Mouse (Mus musculus): ENCODE results near the gene Cd207. TPM values are rescaled to one million over a fixed set of nuclear protein-coding genes. Genes with fewer than 3 reads are reported as not detected.

The Cd207 gene
- not detected in 2 replicates for polyA plus RNA-seq (2015; fragmentation: Nextera tagmentation; extraction: Ambion mirVana)

DNA sequence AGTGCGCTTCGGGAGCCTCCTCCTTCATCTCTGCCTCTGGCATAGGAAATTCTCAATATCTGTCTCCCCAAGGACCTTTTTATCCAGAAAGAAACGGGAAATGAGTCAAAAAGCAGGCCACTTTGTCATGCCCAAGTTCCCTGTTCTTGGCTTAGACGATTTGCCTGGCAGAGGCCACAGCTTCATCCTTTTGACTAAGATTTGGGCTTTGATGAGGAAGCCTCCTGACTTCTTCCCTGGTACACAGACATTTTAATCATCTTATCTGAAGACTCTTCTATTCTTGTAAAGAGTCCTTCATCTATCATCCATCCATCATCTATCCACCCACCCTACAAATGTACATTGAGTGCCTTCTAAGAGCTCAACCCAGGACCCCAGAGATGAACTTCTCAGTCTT, at the start of gene Cd207:
Gene Cd207 (minus strand): TSS at position 101 of the 400 bp plus-strand sequence.
- no peak within 1 kb of the TSS for H3K9ac ChIP-seq
- no peaks in the 10 kb centered on the region for H3K36me3 ChIP-seq
- no peak within 1 kb of the TSS for H3K4me3 ChIP-seq (replicated peaks)
- H3K27ac ChIP-seq: no peak within 1 kb of the TSS
- H3K4me1 ChIP-seq: no peaks in the 10 kb centered on the region
- ATAC-seq (replicated peaks; ENCODE audit: low FRiP score): no peak
- H3K4me2 ChIP-seq: no peak within 1 kb of the TSS
- H3K9me3 ChIP-seq (replicated peaks): no peaks in the 10 kb centered on the region
- peaks cover 16% of the 10 kb centered on the region; the same call in 1 of the 2 replicates for H3K27me3 ChIP-seq
- 69% methylated on average over 4 of the region's 4 CpGs for whole genome bisulfite sequencing

DNA sequence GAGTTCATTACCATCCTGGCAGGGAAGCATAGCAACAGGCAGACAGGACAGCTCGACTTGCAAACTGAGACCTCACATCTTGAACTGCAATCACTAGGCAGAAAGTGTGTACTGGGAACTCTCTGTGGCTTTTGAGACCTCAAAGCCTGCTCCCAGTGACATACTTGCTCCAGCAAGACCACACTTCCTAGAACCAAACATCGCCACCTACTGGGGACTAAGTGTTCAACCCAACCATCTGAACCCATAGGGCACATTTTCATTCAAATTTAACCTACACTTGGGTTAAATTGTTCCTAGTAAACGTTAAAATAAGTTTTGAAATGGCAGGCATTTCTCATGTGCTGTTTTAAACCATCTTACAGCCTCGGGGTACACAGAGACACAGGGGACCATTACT, 49.5 kb upstream of the Cd207 start:
- Histone ChIP-seq H3K27me3 (peaks cover 81% of the 10 kb centered on the region), H3K9me3 (replicated peaks) (no peaks in the 10 kb centered on the region), H3K9ac (no peak overlapping the region), H3K4me2 (no peak overlapping the region), H3K36me3 (no peaks in the 10 kb centered on the region), H3K4me3 (replicated peaks) (no peak overlapping the region), H3K27ac (no peak overlapping the region), H3K4me1 (no peaks in the 10 kb centered on the region)
- 48% methylated on average over 4 of the region's 4 CpGs for WGBS
- ATAC-seq (replicated peaks; ENCODE audit: low FRiP score): no peak

DNA sequence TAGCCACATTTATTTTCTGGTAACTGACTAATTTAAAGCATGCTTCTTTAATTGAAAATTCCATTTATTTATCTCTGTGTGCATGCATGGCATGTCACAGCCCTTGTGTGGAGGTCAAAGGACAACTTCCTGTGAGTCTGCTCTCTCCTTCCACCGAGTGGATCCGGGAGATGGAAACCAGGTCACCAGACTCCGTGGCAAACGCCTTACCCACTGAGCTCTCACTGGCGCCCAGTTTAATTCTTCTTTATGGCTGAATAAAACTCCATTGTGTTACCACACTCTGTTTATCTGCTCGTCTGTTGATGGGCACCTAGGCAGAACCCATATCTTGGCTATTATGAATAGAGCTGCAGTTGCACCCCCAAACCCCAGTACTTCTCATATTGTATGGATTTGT, 44.9 kb upstream of the Cd207 start:
- H3K9ac ChIP-seq: no peak overlapping the region
- 12% methylated on average over 6 of the region's 6 CpGs for WGBS
- ATAC-seq (replicated peaks; ENCODE audit: low FRiP score): no peak
- no peak overlapping the region for H3K4me3 ChIP-seq (replicated peaks)
- no peaks in the 10 kb centered on the region for H3K4me1 ChIP-seq
- H3K4me2 ChIP-seq: no peak overlapping the region
- H3K27me3 ChIP-seq: peaks cover 95% of the 10 kb centered on the region
- H3K27ac ChIP-seq: no peak overlapping the region
- no peaks in the 10 kb centered on the region for H3K9me3 ChIP-seq (replicated peaks)
- no peaks in the 10 kb centered on the region for H3K36me3 ChIP-seq

DNA sequence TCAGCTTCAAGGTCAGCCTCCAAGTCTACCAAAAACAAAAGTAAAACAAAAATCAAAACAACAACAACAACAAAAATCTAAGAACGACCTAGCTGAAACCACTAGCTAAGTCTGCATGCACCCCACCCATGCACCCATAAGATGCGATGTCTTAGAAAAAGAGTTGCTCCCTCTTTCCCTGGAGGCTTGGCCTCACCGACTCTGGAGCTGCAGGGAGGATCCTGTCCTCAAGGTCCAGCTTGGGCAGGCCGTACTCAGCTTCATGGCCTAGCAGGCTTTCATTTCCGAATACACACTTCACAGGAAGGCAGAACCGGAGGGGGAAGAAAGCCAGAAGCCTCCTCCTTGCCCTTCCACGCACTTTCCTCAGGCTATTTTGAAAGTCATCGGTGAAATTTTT, 39.4 kb upstream of the Cd207 start:
- H3K27ac ChIP-seq: no peak overlapping the region
- H3K9me3 ChIP-seq (replicated peaks): no peaks in the 10 kb centered on the region
- H3K4me3 ChIP-seq (replicated peaks): no peak overlapping the region
- peaks cover 99% of the 10 kb centered on the region for H3K27me3 ChIP-seq
- peaks cover 20% of the 10 kb centered on the region for H3K4me1 ChIP-seq
- no peak overlapping the region for H3K4me2 ChIP-seq
- no peak for ATAC-seq (replicated peaks; ENCODE audit: low FRiP score)
- under 1% methylated on average over 8 of the region's 8 CpGs for WGBS
- H3K36me3 ChIP-seq: no peaks in the 10 kb centered on the region
- no peak overlapping the region for H3K9ac ChIP-seq

DNA sequence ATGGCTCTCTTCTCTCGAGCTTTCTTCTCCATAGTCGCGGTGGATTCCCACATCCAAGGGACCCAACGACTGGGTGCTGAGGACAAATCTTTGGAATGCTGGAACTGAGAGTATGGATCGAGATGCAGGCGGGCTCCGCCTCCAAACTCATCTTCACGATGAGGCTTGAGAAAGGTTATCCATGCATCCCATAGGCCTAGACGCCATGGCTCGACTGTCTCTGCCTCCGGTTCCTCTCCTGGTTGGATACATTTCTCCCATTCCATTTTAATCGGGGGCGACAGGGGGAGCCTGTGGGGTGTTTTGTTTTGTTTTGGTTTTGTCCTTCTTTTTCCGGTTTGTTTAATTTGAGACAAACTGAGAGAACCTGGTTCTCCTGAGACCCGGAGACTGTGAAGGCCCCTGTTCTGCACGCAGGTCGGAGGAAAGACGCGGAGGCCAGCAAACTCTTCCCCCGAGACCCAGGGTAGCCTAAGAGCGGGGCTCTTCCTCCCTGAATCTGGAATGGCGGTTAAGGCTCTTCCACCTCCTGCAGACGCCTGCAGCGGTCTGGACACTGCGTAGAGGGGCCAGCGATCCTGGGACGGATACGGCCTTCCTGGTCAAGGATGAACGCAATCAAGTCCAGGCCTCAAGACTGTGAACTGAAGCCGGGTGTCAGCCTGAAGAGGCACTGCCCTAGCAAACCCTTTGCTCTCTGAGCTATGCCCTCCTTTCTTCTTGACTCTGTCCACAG, 38.0 kb upstream of the Cd207 start:
- ATAC-seq (replicated peaks; ENCODE audit: low FRiP score): no peak
- Histone ChIP-seq H3K27me3 (peaks cover 99% of the 10 kb centered on the region), H3K4me1 (peaks cover 34% of the 10 kb centered on the region), H3K4me3 (replicated peaks) (peak overlapping the region; percentile 4; the same call in 1 of the 2 replicates), H3K9me3 (replicated peaks) (no peaks in the 10 kb centered on the region), H3K36me3 (no peaks in the 10 kb centered on the region), H3K27ac (no peak overlapping the region), H3K4me2 (0 out of 2 replicates have a peak overlapping the region, but pooled peaks have one; percentile 15), H3K9ac (no peak overlapping the region)
- 2% methylated on average over 30 of the region's 30 CpGs for WGBS

DNA sequence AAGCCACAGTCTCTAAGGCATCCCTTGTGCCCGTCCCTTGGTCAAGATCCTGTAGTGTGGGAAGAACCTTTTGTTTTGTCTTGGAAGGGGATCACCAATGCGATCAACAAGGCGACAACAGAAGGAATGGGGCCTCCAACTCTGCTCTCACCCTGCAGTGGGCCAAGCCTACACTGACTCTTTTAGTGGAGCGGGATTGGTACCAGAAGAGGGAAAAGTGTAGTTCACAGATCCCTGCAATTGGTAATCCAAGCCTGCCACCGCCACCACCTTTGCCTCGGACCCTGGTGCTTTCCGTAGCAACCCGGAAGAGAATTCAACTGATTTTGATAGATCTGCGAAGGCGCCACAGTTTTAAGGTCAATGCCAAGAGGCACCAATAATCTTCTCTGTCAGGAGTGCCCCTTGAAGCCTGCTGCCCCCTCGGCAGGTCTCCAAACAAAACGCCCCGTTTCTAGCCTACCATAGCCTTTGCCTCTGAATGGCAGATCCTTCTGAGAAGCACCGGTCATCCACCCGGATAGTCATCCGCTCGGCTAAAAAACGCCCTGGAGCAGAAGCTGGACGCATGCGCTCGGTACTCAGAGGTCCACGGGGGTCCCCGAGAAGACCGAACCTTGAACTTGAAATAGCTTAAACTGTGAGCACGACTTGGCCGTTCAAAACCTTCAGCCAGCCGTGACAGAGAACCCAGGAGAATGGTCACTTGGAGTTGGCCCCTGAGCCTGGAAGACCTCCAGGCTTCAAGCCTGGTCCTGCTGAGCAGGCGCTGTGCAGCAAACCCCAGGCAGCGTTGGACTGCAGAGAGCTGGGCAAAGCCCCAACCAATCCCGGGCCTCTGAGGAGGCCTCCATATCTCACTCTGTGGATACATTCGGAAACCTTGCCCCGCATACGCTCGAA, 36.8 kb upstream of the Cd207 start:
- no peak overlapping the region for H3K4me2 ChIP-seq

DNA sequence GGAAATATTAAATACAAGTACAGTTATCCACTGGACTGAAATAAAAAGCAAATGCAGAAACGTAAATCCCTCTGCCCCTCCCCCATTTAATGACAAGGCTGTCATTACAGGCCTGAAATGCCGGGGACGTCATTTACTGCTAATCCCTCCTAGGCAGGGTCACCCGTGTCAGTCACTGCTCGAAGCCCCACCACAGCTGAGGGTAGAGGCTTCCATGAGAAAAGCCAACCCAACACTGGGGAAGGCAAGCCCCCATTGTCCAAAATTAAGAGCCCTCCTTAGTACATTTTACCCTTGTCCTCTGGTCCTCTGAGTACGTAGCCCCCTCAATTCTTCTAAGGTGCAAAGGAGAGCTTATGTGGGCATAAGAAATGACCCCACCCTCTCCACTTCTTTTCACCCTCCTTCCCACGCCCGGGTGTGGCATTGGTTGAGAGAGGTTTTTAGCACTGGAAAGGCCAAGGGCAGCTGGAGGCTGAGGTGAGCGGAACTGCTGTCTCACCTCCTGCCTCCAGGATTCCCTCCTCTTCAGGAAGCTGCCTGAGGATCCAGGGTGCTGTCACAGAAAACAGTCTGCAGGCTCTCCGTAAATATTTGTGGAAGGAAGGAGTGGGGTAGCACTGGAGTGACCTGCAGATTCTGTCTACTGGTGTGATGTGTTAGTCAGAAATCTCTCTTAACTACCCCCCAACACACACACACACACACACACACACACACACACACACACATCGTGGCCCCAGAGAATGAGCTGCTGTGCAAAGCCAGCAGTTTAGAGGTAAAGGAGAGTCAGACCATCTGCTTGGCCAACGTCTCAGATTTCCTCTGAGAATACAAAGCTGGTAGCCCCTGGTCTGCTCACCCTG, 35.8 kb upstream of the Cd207 start:
- Histone ChIP-seq H3K27me3 (peaks cover 99% of the 10 kb centered on the region), H3K4me3 (replicated peaks) (no peak overlapping the region), H3K27ac (no peak overlapping the region), H3K4me2 (no peak overlapping the region), H3K9ac (no peak overlapping the region), H3K36me3 (no peaks in the 10 kb centered on the region), H3K9me3 (replicated peaks) (no peaks in the 10 kb centered on the region), H3K4me1 (peaks cover 39% of the 10 kb centered on the region)
- WGBS: 2% methylated on average over 12 of the region's 12 CpGs
- no peak for ATAC-seq (replicated peaks; ENCODE audit: low FRiP score)

More for the DNA sequence above, 36.8 kb upstream of the Cd207 start:
- H3K36me3 ChIP-seq: no peaks in the 10 kb centered on the region
- 1% methylated on average over 34 of the region's 34 CpGs for WGBS
- H3K4me3 ChIP-seq (replicated peaks): peak overlapping the region; percentile 4
- peaks cover 39% of the 10 kb centered on the region for H3K4me1 ChIP-seq
- H3K9ac ChIP-seq: no peak overlapping the region
- H3K9me3 ChIP-seq (replicated peaks): no peaks in the 10 kb centered on the region
- H3K27me3 ChIP-seq: peaks cover 99% of the 10 kb centered on the region
- H3K27ac ChIP-seq: no peak overlapping the region
- ATAC-seq (replicated peaks; ENCODE audit: low FRiP score): no peak

DNA sequence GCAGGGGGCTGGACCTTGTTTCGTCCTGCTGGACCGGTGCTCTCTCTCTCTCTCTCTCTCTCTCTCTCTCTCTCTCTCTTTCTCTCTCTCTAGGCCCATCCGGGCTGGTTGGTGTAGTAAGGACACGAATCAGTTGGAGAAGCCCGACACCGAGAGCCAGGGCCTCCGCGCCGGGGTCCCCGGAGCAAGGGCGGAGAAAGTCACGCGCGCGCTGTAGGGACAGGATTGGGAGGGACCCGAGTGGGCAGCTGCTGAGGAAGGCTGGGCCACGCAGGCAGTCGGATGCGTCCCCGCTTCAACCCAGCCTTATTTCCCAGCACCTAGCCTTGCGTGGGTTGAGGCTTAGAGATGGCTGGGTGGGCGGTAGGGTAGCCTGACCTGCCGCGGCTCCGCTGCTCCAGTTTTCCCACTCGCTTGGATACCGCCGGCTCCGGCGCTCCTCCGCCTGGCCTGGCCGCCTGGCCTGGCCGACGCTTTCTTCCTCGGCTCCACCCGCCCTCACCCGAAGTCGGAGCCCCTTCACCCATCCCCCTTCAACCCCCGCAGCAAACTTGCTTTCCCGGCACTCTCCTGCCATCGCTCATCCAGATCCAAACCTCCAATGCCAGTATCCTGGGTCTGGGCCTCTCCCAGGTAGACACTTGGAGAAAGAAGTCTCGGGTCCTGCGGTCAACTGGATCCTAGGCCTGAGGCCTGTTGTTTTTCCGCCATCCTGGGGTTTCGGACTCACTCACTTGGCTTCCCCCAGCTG, 34.2 kb upstream of the Cd207 start:
- H3K4me2 ChIP-seq: peak overlapping the region; percentile 78
- no peak overlapping the region for H3K9ac ChIP-seq
- peak overlapping the region; percentile 47 for H3K4me3 ChIP-seq (replicated peaks)
- peaks cover 39% of the 10 kb centered on the region for H3K4me1 ChIP-seq
- H3K36me3 ChIP-seq: no peaks in the 10 kb centered on the region
- no peak overlapping the region for H3K27ac ChIP-seq
- 2% methylated on average over 45 of the region's 45 CpGs for WGBS
- no peaks in the 10 kb centered on the region for H3K9me3 ChIP-seq (replicated peaks)
- no peak for ATAC-seq (replicated peaks; ENCODE audit: low FRiP score)
- peaks cover 99% of the 10 kb centered on the region for H3K27me3 ChIP-seq

DNA sequence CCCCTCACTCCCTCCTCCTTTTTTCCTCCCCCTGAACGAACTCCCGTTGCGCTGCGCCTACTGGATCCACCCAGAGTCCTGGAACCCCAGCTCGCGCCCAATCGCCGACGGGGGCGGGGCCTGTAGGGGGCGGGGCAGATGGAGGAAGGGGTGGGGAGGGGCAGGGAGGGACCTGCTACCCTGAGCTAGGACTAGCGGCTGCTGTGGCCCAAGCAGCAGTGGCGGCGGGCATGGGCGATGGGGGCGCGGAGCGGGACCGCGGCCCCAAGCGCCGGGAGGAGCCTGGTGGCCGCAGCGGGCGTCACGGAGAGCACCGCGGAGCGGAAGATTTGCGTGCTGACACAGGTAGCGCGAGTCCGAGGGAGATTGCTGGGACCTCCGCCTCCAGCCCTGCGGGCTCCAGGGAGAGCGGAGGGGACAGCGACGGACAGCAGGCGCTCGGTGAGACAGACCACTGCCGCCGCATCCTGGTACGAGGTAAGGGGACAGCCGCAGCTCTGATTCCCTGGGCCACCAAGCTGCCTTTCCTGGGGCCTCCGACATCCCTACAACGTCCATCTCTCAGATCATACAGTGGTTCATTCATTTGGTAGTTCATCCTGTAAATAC, 33.5 kb upstream of the Cd207 start, which contains the start of gene Vax2:
Gene Vax2 (plus strand): TSS at position 198 of the 609 bp plus-strand sequence.
- Histone ChIP-seq H3K4me1 (peaks cover 39% of the 10 kb centered on the region), H3K4me3 (replicated peaks) (peak within 1 kb of the TSS; percentile 47), H3K27me3 (peaks cover 100% of the 10 kb centered on the region), H3K9me3 (replicated peaks) (no peaks in the 10 kb centered on the region), H3K4me2 (peak within 1 kb of the TSS; percentile 78), H3K9ac (0 out of 2 replicates have a peak within 1 kb of the TSS, but pooled peaks have one; percentile 19), H3K27ac (no peak within 1 kb of the TSS), H3K36me3 (no peaks in the 10 kb centered on the region)
- WGBS: under 1% methylated on average over 44 of the region's 46 CpGs
- ATAC-seq (replicated peaks; ENCODE audit: low FRiP score): peak; percentile 83

DNA sequence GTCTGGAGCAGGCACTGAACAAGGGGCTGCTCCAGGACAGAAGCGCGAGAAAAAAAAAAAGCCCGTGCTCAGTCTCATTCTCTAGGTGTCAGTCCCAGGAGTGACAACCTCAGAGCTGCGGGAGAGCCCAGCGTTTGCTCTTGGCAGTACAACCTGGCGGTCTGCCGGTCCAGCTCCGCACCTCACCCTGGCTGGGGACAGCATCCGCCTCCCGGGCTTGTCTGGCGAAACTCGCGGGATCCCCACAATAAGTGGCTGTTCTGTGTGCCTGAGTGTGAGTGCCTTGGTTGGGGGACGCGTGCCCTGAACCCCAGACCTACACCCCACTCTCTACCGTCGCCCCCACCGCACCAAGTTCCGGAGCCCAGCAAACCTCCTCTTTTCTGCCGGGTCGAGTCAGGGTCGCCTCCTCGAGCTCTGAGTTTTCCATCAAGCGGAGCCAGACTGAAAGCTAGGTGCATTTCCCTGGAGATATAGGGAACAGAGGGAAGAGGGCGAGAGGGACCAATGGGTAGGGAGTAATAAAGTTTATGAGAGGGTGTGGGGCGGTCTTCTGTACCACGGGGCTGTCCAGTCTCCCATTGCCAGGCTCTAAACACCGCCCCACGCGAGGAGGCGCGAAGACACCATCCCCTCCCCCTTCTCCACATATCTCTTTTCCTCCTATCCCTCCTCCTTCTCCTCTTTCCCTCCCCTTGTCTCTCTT, 32.9 kb upstream of the Cd207 start:
- Histone ChIP-seq H3K27me3 (peaks cover 100% of the 10 kb centered on the region), H3K4me3 (replicated peaks) (peak overlapping the region; percentile 47), H3K4me2 (peak overlapping the region; percentile 78), H3K36me3 (no peaks in the 10 kb centered on the region), H3K27ac (no peak overlapping the region), H3K4me1 (peaks cover 34% of the 10 kb centered on the region), H3K9me3 (replicated peaks) (no peaks in the 10 kb centered on the region), H3K9ac (no peak overlapping the region)
- WGBS: 1% methylated on average over 32 of the region's 32 CpGs
- peak; percentile 65 for ATAC-seq (replicated peaks; ENCODE audit: low FRiP score)

Measured in kidney, embryonic 15.5 days (tissue).